Mouse (Mus musculus) frontal cortex, postnatal 25 days (tissue): ENCODE data around the gene Ikzf4.

Source experiments
- DNase-seq, 2 experiments: peaks; one replicate each; pipeline ENCODE4 v3.0.0; 2022; ENCODE audit warnings: low spot score in 2 of 2

Gene Ikzf4

DNA sequence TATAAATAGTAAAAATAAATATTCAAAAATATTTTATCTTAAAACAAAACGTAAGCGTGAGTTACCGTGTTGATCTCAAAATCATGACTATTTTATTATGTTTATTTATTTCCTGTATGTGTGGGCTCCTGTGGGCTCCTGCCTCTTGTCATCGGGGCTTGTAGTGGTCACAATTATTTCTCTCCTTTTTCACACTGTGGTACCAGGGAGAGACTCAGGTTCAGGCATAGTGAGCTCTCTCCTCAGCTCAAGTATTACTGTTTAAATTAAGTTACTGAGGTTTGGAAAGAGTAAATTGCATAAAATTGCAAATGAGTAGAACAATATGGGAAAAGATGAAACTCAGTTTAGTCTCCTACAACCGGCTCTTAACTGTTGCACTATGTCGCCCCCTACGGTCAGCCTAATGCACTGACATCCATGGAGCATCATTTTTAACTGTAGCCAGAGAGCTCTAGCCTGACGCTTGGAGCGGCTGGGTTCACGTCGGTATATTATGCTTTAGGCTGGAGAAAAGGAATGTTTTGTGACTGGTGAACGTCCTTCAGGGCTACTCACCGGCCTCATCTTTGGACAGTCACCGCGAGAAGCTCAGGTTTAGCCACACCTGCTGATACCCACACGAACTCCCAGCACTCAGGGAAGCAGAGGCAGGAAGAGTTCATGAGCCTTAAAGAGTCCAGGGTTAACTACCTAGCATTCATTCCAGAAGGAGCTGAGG lies 33.2 kb downstream of the Ikzf4 start:
- DNase-seq = peak; percentile 40 to 70

DNA sequence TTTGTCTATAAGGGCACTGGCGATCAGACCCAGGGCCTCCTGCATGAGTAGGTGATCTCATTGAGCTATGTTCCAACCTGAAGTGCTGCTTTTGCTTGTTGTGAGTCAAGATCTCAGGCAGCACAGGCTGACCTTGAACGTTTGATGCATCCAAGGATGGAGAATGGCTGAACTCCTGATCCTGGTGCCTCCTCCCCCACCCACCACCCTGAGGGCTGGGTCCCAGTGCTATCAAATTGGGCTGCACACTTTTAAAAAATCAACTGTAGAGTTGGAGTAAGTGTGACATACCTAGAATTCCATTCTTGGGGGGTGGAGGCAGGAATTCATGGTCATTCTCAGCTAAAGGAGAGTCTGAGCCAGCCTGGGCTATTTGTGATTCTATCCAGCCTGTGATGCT lies 39.3 kb downstream of the Ikzf4 start:
- DNase-seq = no peak

DNA sequence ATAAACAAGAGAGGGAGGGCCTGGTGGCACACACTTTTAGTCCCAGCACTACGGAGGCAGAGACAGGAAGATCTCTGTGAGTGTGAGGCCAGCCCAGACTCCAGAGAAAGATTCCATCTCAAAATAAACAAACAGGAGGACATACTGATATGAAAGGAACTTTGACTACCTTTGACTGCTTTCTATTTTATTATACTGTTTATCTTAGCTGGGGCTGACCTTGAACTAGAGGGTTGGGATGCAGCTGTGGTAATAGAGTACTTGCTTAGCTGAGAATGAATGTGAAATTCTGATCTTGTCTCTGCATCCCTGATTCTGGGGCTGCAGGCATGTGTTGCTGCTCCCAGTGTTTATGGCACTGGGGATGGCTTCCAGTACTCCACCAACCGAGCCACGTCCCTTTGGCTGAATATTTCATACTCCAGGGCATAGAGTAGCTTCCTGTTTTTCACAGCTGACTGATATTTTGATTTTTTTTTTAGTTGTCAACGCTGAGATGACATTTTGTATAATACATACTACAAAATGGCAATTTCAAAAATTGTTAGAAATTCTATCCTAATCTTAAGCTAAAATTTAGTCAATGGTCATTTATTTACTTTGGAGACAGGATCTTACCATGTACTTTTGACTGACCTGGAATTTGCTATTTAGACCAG lies 43.2 kb downstream of the Ikzf4 start:
- DNase-seq = no peak

DNA sequence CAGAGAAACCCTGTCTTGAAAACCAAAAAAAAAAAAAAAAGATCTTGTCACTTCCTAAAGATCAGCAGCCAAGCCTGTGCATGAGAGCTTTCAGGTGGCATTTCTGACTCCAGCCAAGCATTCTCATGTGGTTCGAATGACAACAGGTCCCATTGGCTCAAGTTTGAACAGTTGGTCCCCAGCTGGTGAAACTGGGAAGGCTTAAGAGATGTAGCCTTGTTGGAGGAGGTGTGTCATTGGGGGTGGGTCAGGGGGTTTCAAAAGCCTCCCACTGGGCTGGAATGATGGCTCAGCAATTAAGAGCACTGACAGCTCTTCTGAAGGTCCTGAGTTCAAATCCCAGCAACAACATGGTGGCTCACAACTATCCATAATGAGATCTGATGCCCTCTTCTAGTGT lies 44.3 kb downstream of the Ikzf4 start:
- DNase-seq = no peak

DNA sequence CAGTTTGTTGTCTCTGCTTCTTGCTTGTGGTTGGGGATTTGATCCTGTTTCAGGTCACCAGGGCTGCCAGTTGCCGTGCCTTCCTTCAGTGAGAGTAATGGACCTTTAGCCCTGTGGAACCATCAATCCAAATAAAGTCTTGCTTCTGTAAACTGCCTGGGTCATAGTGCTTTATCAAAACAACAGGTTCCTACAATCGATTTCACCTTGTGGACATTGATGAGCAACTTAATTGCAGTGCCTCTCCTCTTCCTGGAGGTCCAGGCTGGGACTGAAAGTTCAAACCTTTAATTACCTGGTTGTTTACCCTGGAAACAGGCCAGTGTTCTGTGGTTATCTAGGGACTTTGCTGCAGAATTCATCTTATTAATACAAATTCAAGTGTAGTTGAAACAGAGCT lies 47.3 kb downstream of the Ikzf4 start:
- no peak for DNase-seq

DNA sequence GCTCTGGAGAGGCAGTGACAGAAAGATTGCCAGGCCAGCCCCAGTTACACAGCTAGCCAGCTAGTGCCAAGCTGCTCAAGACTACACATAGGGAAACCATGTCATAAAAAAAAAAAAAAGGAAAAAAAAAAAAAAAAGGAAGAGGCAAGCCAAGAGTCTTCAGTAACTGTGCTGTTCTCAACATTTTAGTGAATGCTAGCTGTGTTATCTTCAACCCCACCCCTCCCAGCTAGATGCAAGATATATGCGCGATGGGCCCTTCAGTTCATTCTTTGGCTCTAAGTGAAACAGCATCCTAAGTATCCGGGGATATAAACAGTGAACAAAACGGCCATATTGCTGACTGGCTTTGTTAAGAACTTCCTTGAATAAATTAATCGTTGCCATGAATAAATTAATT lies 53.0 kb downstream of the Ikzf4 start:
- no peak for DNase-seq

DNA sequence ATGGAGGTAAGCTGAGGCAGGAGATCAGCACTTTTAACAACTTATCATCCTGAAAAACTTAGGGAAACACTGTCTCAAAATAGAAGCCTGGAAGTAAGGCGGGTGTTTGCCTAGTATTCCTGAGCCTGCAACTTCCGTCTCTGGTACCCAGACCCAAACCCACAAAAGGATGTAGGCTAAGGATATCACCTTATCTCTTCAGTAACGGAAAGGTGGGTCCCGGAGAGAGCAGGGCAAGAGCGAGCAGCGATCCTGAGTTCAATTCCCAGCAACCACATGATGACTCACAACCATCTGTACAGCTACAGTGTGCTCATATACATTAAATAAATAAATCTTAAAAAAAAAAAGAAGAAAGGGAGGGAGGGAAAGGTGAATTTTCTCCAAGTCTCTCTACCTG lies 54.4 kb downstream of the Ikzf4 start:
- no peak for DNase-seq

DNA sequence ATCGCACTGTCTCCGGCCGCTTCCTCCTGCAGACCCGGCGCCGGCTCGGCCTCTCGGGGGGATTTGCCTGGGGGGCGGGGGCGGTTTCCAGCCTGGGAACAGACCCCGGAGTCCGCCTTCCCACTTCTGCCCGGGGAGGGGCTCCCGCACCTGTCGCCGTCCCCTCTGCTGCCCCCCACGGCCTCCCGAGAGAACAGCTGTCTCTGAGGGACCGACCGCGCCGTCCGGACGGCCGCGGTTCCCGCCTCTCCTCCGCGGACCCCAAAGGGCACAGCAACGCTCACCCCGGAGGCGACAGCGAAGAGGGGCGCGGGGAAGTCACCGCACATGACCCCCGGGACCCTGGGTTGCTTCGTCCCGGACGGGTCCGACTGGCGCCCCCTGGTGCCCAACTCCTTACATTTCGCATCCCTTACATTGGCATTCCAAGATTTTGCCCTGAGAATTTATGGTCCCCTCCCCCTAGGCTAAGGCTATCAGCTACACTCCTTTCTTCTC lies 55.5 kb downstream of the Ikzf4 start:
- no peak for DNase-seq

DNA sequence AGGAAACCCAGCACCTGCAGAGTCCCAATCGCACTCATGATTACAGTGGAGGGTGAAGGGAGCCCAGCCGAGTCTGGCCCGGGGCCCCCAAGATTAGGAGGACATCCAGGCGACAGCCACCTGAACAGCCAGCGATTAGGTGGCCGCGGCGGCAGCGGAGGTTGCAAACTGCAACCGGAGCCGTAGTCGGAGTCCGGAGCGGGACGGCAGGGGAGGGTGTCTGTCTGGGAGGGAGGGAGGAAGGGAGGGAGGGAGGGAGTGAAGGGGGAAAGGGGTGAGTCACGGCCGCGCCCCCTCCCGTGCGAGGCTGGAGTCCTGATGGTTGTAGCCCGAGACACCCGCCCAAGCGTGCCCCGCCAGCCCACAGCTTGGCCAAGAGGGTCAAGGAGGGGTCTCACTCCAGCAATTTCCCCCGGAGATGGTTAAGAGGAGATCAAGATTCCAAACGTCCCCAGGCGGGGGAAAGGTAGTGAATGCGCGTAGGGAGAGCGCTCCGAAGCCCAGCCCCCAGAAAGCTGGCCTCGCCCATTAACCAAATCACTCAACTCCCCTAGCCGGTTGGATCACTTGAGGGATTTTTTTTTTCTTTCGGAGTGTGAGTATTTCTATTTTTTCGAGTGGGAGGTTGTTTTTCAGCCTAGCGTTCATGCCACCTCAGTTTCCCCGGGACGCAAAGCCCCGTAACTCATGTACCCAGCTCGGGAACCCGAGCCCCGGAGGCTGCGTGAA lies 56.2 kb downstream of the Ikzf4 start, which contains the start of gene Erbb3:
Erbb3 (minus strand) TSS at position 189 of the 729 bp plus-strand sequence.
- DNase-seq = no peak

DNA sequence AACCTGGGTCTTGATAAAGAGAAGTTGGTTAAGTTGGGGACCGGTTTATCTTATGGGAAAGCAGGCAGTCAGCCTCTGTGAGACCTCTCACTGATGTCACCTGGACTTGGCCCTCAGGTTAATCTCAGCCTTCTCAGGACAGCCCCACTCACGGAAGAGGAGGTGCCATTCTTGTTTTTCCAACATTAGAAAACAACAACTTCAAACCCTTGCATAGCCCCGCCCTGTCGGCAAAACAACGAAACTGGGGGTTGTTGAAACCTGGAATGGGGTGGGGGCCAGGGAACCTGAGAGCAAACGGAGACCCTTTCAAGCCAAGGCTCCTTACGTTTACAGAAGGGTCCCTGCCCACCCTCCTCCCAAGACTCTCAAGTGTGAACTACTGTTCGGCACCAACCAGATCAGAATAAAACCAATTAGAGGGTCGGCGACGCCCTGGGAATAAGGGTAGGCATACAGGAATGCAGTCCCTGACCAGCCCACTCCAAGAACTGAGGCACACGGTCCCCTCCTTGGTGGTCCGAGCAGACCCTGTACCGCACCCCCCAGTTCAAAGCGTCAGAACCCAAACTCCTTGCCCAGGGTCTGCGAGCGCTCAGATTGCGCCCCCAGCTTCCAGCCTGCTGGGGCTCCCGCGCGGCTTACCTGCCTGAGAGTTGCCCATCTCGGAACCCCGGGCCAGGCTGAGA lies 56.9 kb downstream of the Ikzf4 start:
- no peak for DNase-seq

DNA sequence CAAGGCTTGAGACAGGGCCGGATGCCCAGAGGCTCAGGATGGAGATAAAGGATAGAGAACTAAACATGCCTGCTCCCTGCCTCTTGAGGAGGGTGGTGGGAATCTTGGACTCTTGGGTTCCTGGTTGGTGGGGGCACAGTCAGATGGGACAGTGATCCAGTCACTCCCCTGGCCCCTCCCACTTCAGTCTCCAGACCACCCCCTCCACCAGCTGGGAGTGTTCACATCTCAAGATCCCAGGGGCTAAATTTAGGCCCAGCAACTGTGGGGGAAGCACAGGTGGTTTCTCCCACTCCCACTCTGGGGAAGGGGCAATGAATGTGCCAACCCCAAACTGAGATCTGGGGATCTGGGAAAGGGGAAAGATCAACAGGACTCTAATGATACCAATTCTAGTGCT lies 57.7 kb downstream of the Ikzf4 start:
- no peak for DNase-seq

DNA sequence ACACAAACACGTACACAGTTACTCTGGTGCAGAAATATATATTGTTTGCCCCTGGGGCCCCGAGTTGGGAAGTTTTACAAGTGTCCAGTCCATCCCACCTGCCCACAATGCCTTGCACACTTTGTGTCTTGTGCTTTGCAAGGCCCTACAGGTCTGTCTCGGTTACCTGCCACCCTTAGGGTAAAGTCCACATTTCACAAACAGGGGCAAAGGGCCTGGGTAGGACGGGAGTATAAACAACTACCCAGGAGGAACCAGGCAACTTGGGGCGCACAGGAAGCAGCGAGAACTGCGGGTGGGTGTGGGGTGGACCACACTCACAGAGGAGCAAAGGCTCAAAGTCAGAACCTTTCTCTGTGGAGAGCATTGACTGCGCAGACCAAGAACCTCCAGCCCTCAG lies 58.1 kb downstream of the Ikzf4 start:
- no peak for DNase-seq

DNA sequence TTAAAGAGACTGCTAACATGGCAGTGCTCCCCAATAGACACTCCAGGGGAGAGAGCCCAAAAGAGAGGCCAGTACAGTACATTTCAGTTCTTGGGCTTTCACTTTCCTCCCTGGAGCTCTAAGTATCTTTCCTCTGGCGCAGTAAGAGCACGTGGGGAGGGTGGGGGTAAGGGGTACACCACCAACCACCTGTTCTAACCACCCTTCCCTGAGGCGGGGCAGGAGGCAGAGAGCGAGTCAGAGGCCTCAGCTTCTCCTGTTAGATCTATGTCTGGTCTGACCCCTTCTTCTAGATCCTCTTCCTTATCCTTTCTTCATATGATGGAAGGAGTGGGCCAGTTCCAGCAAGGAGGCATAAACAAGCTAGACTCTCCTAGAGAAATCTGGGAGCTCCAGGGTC lies 58.7 kb downstream of the Ikzf4 start:
- DNase-seq = no peak

DNA sequence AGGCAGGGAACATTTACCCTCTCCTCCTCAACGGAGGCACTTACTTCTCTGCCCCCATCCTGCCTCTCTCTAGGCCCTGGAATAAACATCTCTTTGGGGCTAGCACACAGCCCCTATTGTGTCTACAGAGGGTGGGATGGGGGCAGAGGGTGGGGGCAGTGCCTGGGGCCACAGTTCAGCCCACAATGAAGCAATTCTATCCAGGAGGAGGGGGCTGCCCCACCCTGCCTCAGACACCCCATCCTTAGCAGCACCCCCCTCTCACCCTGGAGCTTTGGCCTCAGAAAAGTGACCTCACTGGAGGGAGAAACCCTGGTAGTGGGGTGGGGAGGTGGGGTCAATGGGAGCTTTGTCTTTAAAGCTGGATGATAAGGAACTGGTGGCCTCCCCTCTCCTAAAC lies 59.2 kb downstream of the Ikzf4 start:
- DNase-seq = no peak

DNA sequence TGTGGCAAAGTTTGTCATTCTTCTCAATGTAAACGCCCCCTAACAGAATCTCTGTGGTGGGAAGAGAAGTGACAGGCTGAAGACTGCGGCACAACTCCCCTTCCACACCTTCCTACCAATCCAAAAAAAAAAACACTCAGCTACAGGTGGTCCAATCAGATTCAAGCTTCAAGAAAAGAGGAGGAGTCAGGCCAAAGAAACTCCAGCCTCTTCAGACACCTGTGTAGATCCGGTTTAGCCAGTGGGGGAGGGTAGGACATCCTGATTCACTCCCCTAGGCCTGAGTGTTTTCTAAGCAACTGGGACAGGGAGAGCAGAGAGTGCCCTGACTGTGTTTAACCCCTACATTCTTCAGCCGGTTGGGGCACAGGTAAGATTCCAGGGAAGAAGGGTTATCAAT lies 61.4 kb downstream of the Ikzf4 start:
- no peak for DNase-seq

DNA sequence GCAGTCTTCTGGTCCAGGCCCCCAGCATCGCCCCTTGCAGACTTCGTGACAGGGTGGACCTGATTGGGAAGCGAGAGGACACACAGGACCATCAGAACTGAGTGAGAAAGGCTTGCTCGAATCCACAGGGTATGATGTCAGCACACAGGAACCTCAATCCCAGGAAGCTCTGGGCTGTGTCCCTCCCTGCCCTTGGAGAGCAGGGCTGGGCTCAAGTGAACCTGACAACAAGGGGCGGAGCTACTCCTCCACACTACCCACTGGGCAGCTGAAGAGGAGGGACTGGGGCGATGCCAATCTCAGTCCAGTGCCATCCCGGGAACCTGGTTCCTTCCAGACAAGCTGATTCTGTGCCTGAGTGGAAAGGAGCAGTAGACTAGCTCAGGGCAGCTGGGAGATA lies 62.1 kb downstream of the Ikzf4 start:
- no peak for DNase-seq
